Mouse (Mus musculus) heart, postnatal 10 days (tissue): ENCODE measurements around the gene Kcnma1. TPM values are rescaled to one million over a fixed set of nuclear protein-coding genes. Genes with fewer than 3 reads are reported as not detected.

Source experiments
- DNase-seq, 2 experiments: peaks; one replicate each; pipeline ENCODE4 v3.0.0; 2021
- intact Hi-C: fragments of 180-260 bp; cut with DNase I; formaldehyde crosslinking; loops from one replicate; pipeline ENCODE4 v1.15.1; 2025
- total RNA-seq, 2 experiments: library from RNA; stranded (reverse); gene quantifications; 2 replicates each; pipeline ENCODE4 v1.2.3; 2021

The Kcnma1 gene
- total RNA-seq, 2 experiments from 2014 or later: 0.41 to 0.87 TPM

GRCm38 (mm10) chr14:23493750-23494495 lies 520.4 kb downstream of the Kcnma1 start:
- intact Hi-C loops: no loop called here

GRCm38 (mm10) chr14:23492581-23493360 lies 521.5 kb downstream of the Kcnma1 start:
- DNase-seq: peak; percentile 33 to 36
- intact Hi-C loops: no loop called here

More at GRCm38 (mm10) chr14:23493750-23494495, 520.4 kb downstream of the Kcnma1 start:
- DNase-seq: peak in 1 of 2 experiments; percentile 5

GRCm38 (mm10) chr14:23491359-23491758 lies 522.9 kb downstream of the Kcnma1 start:
- intact Hi-C loops: no loop called here
- no peak for DNase-seq

- DNase-seq: no peak
- intact Hi-C loops: no loop called here
Measured at GRCm38 (mm10) chr14:23486687-23487086, 527.6 kb downstream of the Kcnma1 start.

- no peak for DNase-seq
- intact Hi-C loops: no loop called here
Measured at GRCm38 (mm10) chr14:23485802-23486500, 528.3 kb downstream of the Kcnma1 start.

GRCm38 (mm10) chr14:23475129-23475528 lies 539.2 kb downstream of the Kcnma1 start:
- intact Hi-C loops: no loop called here

GRCm38 (mm10) chr14:23470071-23470470 lies 544.2 kb downstream of the Kcnma1 start:
- intact Hi-C loops: no loop called here
- DNase-seq: no peak

More at GRCm38 (mm10) chr14:23475129-23475528, 539.2 kb downstream of the Kcnma1 start:
- DNase-seq: no peak

GRCm38 (mm10) chr14:23465135-23465534 lies 549.2 kb downstream of the Kcnma1 start:
- intact Hi-C loops: no loop called here
- peak; percentile 3 to 5 for DNase-seq

- intact Hi-C loops: no loop called here
- DNase-seq: no peak
Measured at GRCm38 (mm10) chr14:23458560-23458959, 555.7 kb downstream of the Kcnma1 start.

- intact Hi-C loops: no loop called here
- no peak for DNase-seq
Measured at GRCm38 (mm10) chr14:23451681-23452080, 562.6 kb downstream of the Kcnma1 start.

- DNase-seq: no peak
- intact Hi-C loops: no loop called here
Measured at GRCm38 (mm10) chr14:23437467-23437866, 576.8 kb downstream of the Kcnma1 start.

GRCm38 (mm10) chr14:23435861-23436260 lies 578.4 kb downstream of the Kcnma1 start:
- intact Hi-C loops: no loop called here
- peak; percentile 21 for DNase-seq

- DNase-seq: no peak
- intact Hi-C loops: no loop called here
Measured at GRCm38 (mm10) chr14:23430006-23430405, 584.3 kb downstream of the Kcnma1 start.

- peak; percentile 15 to 23 for DNase-seq
- intact Hi-C loops: loop anchor here (2.0 kb wide), 1 partner anchor 100 kb away; no protein-coding TSS in a partner anchor
Measured at GRCm38 (mm10) chr14:23429043-23429442, 585.2 kb downstream of the Kcnma1 start.

- no peak for DNase-seq
- intact Hi-C loops: no loop called here
Measured at GRCm38 (mm10) chr14:23422481-23423040, 591.7 kb downstream of the Kcnma1 start.

GRCm38 (mm10) chr14:23418955-23419354 lies 595.3 kb downstream of the Kcnma1 start:
- DNase-seq: no peak
- intact Hi-C loops: no loop called here

GRCm38 (mm10) chr14:23407051-23407450 lies 607.2 kb downstream of the Kcnma1 start:
- DNase-seq: no peak
- intact Hi-C loops: no loop called here

- intact Hi-C loops: loop anchor here (1.0 to 5.0 kb wide), 5 partner anchors 134 to 1414 kb away; partner anchors contain the start of gene Zfp503
- peak; percentile 54 to 72 for DNase-seq
Measured at GRCm38 (mm10) chr14:23400777-23401469, 613.4 kb downstream of the Kcnma1 start.

GRCm38 (mm10) chr14:23397642-23398041 lies 616.6 kb downstream of the Kcnma1 start:
- no peak for DNase-seq
- intact Hi-C loops: loop anchor here (2.0 kb wide), 1 partner anchor 35 kb away; no protein-coding TSS in a partner anchor

- DNase-seq: no peak
- intact Hi-C loops: no loop called here
Measured at GRCm38 (mm10) chr14:23391566-23391965, 622.7 kb downstream of the Kcnma1 start.
